Mouse (Mus musculus): ENCODE results near the gene Cchcr1.
A peak's percentile ranks its signal among the peaks of the same experiment; 100 is the strongest.

GRCm38 (mm10) chr17:35469842-35470751, 46.8 kb upstream of the Cchcr1 start, which contains the start of gene H2-Q10:
- no peak for TF ChIP-seq CTCF (IDR thresholded peaks at IDR 0.05; ENCODE audit: low read depth)
- peak; percentile 14; the same call in 1 of the 2 replicates for TF ChIP-seq EP300 (IDR thresholded peaks at IDR 0.05; ENCODE audit: low read depth)
